Mouse (Mus musculus) bone marrow macrophage, adult 2 months (primary cell): ENCODE results near the gene Usp37.

Experiments
- CTCF ChIP-seq: IDR thresholded peaks from 2 replicates; pipeline ENCODE4 v1.5.1; 2012; ENCODE audit warnings: low read depth, mild to moderate bottlenecking, low read length, moderate library complexity
- POLR2A ChIP-seq: IDR thresholded peaks from 2 replicates; pipeline ENCODE4 v1.6.1; 2012; ENCODE audit warnings: mild to moderate bottlenecking, low read depth, low read length, borderline replicate concordance

- no peak for TF ChIP-seq CTCF
- TF ChIP-seq POLR2A = no peak
These were observed 21.8 kb upstream of the Usp37 start for GRCm38 (mm10) chr1:74565834-74566233.
